Mouse (Mus musculus) hindlimb bud, embryonic 11.5 days (tissue): ENCODE measurements around the gene D8Ertd738e.

Experiments used
- DNase-seq: peaks from one replicate; pipeline ENCODE4 v3.0.0-alpha.2; 2012; ENCODE audit warnings: low read depth, low spot score; ENCODE audit errors: extremely low spot score

D8Ertd738e gene

DNA sequence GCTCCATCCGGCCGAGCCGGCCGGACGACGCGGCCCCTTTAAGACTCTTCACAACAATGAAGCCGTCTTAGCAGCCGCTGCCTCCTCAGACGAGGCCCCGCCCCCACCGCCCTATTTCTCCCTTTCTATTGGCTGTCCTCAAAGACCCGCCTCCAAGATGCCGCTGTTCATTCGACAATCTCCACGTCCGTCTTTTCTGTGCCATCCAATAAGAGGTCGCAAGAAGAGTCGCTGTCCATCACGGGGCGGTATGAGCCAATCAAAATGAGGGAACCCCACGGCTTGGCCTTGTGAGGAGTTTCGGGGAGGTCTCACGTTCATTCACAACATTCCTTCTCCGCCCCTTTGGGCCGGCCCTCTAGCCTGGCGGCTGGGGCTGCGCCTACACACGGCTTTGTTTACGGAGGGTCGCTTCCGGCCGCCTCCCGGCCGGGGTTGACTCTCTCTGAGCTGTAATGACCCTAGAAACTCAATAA lies 12.5 kb downstream of the D8Ertd738e start, which contains the start of gene Zswim4:
Zswim4 (minus strand) TSS at position 58 of the 476 bp plus-strand sequence.
- DNase-seq: peak; percentile 100

DNA sequence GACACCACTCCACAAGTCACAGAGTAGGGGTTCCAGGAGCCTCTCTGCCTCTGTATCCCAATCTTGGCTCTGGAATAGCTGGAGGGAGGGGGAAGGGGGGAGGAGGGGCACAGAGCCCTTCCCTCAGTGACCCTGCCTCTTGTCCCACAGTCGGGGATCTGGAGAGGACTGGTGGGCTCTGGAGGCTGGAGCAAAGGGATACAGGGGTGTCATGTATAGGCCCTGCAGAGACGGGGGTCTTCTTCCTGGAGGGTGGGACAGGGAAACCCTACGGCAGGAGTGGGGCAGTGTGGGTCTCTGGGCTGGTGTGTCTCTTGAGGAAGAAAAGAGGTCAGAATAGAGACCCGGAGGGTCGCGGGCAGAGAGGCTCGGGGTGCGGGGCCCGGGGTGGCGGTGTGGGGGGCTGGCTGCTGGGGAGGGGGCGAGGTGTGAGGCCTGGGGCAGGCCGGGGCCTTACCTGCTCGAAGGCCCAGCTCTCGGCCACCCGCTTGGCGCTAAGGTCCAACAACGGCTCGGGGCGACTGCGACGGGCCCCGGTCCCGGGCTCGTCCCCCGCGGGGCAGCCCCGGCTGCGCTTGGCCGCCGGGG lies 13.0 kb downstream of the D8Ertd738e start:
- DNase-seq: no peak

DNA sequence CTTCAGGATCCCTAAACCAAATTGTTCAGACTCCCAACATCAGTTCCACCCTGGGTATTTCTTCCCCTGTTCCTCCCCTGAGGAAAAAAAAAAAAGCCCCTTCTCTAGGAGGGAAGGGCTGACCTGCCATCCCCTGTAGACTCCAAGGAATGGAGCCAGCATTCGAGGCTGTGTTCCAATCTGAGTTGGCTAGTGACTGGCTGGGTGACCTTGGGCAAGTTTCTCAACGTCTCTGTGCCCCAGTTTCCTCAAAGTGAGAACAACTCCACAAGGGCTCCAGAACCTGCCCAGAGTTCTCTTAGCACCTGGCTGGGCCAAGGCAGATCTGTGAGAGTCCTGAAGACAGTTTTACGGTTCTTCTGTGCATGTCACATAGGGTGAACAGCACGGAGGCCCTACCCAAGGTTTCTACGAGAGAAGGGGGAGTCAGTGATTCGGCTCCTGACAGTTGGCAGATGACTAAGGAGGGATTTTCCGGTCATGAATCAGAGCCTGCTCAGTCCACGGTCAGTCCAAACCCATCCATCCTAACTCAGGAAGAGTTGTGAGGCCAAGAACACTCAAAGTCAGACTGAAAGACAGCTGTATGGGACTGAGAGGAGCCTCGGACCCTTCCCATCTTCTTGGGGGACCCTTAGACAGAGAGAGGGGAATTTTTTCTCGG lies 13.6 kb downstream of the D8Ertd738e start:
- no peak for DNase-seq

DNA sequence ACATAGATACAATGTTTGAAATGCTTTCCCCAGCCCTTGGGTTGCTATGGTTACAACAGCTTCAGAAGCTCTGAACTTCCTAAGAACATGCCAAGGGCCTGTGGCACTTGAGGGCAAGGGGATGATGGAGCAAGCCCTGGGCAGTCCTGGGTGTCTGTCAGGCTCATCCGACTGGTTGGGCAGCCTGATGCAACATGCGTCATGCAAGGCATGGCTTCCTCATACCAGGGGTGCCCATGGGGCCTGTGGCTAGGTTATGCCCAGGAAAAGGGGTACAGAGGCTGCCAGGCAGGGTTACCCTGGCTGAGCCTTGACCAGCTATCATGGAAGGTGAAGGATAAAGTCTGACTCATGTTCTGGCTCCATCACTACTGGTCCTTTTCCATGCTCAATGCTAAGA lies 16.5 kb downstream of the D8Ertd738e start:
- DNase-seq: no peak

DNA sequence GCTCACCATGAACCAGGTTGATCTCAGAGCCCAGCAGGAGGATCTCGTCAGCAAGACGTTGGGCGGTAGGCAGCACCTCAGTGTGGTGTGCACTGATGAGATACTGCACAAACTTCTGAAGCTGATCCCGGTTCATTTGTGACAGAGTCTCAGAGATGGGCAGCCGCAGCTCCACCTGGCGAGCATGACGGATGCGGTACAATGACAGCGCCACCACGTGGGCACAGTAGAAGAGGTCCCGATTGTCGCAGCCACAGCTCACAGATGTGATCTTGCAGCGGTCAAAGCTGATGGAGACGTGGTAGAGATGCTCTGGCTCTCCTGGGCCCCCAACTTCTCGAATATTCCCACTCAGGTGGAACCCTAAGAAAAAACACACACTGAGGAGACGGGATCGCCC lies 18.8 kb downstream of the D8Ertd738e start:
- no peak for DNase-seq

DNA sequence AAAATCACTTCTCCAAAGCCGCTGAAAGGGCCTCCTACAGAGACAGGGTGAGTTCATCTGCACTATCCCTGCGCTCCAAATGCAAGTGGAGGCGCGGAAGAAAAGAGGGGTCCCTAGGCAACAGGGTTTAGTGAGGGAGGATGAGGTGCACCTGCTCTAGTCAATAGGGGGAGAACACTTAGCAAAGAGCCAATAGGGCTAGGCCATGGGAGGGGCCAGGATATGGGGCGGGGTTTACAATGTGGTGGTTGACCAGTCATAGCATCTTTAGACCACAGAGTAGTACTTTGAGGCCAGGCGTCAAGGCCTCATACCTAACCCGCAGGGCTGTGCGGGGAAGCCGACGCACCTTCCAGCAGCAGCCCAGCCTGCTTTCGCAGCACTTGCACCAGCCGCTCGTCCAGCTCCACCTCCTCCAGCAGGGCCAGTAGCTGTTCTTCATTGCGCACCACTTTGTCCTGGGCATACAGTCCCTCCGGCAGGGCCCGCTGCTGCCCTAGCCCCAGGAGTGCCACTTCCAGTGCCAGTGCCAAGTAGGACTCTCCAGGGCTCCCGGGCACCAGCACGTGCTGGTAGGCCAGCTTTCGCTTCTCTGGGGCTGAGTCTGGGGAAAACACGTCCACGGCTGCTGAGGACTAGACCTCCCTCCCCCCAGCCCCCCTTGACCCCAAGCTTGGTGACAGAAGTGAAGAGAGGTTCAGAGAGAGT lies 26.0 kb downstream of the D8Ertd738e start:
- DNase-seq: no peak

DNA sequence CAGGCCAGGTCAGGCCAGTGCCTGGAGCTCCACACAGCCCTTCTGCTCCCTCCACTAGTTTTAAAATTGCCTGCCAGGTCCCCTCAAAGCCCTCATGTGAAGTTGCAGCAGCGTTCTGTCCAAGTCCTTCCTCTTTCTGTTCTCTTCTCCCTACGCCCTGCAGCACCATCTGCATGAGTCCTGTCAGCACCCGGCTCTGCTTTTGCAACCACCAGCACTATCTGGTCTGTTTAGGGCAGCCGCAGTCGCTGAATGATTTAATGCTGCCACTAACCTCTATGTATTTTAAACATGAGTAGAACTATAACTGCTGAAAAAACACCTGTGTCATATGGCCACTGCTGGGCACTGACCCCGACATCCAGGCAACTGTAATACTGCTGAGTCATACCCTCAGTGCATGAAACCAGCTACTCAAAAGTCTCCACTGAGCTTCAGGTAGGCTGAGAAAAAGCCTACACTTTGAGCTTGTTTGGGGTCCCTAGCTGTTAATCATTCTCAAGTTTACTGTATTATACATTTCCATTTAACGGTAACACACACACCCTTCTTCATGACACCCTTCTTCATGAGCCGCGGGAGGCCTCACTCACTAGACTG lies 26.9 kb downstream of the D8Ertd738e start:
- DNase-seq: no peak

DNA sequence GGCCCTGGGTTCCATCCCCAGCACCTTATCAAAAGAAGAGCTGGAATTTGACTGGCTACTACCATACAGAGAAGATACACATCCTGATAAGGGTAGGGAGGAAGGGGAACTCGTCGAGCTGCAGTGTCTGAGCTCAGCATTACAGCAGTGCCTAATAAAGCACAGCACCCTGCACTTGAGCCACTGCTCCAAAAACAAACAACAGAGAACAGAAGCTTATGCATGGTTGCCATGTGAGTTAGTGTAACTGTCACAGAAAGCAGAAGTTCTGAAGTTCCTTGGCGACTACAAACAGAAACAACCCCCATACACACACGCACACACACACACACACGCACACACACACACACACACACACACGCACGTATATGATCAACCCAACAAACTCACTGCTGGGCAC lies 29.4 kb downstream of the D8Ertd738e start:
- DNase-seq: no peak

DNA sequence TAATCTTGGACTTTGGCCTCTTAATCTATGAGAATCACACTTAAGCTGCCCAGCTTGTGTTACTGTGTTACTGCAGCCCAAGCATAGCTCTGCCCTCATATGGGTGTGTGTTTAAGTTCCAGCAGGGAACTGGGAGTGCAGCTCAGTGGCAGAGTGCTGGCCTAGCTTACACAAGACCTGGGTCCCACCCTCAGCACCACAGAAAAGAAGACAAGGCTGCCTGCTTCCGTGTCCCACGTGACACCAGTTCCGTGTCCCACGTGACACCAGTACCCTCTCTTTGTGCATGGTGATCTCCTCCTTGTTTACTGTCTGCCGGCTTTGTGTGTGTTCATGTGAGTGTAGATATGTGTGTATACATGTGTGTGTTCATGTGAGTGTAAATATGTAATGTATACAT lies 31.4 kb downstream of the D8Ertd738e start:
- no peak for DNase-seq

DNA sequence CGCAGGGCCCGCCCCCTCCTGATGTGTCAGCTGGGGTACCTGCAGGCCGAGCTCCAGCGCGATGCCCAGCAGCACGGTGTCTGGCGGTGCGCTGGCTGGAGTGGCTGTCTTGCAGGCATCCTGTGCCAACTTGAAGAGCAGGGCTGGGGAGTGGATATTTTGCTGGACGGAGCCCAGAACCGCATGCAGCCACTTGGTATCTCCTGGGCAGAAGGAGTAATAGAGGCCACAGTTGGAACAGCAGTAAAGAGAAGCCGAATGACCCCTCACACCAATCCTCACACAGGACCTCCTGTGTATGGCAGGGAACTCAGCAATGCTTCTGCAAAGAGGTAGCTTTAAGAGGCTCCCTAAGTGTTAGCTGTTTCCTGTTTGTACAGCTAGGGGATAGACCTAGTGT lies 32.3 kb downstream of the D8Ertd738e start:
- no peak for DNase-seq

DNA sequence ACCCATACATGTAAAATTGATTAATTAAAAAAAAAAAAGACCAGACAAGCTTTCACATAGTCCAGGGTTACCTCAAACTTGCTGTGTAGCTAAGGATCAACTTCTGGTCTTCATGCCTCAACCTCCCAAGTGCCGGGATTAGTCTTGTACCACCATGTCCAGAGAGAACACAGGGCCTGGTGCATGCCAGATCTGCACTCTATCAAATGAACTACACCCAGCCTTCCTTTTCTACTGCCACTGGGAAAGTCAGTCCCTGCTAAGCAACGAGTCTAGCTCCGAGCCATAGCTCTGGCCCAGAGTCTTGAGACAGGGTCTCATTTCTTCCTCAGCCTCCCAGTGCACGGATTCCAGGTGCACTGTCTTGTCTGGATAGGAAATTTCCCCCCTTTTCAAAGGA lies 36.2 kb downstream of the D8Ertd738e start:
- DNase-seq: no peak

DNA sequence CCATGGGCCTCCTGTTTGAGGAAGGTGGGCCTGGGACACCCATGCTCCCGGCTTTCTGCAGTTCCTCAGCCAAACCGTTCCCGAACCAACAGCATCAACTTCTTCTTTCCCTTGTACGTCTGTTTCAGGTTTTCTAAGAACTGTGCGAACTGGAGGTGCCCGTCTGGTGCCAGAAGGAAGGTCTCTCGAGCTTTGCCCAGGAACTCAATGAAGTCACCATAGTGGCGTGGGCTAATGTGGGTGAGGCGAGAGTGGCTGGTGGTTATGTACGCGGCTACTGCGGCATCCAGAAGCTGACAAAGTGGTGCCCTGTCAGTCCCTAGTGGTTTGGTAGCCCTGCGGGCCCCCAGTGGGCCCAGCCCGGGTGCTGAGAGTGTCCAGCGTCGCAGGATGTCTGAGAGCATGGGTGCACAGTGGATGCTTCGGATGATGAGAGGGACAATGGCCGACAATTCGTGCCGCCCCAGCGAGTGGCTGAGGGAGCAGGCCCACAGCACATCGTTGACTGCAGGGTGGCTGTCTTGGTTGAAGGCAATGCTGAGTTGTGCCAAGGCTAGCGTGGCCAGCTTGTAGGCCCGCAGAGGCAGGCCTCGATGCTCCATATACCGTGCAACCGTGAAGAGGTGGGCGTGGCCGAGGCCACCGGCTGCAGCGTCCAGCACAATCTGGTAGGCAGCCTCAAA lies 37.5 kb downstream of the D8Ertd738e start:
- DNase-seq: no peak

DNA sequence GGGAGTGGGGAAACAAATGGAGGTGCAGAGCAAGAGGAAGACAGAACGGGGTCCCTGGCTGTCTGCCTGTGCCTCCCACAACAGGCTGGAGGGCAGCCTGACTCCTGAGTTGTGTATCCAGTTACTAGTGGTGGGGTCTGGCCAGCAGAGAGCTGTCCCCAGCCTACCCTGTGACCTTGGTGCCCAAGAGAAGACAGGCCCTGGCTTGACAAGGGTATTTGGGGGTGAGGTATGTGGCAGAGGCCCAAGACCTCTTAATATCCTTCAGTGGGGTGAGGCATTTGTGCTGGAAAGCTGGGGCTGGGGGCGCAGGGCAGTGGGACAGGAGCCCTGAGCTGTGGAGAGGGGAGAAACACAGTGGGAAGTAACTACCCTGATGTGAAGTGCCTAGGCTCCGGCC lies 38.3 kb downstream of the D8Ertd738e start:
- no peak for DNase-seq

DNA sequence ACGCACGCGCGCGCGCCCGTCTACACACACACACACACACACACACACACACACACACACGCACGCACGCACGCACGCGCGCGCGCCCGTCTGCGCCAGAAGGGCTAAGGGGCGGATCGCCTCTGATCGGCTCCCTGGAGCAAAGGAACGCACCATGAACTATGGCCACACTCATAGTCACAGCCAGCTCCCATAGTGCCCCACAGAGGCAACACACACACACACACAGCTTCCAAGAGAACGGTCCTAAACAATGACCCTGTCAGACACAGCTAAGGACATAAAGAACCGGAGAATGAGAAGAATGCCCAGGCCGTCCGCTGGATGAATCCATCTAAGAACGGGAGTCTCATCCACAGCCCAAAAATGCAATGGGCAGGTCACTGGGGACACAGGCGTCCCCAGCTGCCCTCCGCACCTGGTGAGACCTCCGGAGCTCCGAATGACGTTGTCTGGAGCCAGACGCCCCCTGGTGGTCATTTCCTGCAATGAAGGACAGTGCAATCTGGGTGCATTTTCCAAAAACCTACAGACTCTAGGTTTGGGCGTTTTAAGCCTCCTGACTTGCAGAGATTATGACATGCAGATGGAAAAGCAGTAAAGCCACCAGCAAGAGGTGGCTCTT lies 39.2 kb downstream of the D8Ertd738e start:
- DNase-seq: no peak

DNA sequence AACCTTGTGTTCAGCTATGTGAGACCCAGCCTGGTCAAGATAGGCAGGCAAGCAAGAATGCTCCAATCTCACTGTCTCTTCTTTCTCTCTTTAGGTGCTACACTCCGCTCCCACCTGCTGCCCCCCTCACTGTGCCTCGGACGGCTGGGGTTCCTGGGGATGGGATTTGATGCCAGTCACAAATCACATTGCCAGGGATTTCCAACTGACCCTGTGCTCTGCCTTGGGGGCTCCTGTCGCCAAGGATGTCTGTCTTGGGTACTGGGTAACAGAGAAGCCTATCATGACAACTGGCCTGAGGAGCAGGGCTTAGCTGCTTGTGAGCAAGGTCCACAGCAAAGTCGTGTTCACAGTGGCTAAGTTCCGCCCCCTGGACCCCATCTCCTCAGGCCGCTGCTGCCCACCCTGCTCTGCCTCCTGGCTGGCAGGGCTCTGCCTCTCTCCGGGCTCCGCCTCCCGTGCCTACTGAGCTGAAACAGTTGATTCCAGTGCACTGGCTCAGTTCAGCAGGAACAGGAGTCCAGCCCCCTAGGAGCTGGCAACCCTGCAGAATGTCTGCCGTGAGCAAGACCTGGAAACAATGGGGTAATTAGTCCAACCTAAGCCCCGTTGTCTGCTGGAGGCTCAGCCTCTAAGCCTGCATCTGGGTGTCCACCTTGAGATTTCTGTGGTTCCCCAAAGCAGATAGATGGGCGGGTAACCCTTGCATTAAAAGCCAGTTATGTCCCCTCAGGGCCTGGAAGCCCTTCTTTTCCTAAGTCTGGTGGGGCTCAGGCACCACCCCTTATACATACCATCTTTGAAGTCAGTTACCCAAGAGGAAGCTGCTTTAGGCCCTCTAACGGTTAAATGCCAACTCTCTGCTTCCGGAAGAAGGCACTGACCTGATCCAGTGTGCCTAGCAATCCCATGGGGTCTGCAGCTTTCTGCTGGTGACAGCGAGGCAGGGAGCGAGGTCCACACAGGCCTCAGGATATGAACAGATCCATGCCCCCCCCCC lies 40.8 kb downstream of the D8Ertd738e start:
- DNase-seq: no peak

DNA sequence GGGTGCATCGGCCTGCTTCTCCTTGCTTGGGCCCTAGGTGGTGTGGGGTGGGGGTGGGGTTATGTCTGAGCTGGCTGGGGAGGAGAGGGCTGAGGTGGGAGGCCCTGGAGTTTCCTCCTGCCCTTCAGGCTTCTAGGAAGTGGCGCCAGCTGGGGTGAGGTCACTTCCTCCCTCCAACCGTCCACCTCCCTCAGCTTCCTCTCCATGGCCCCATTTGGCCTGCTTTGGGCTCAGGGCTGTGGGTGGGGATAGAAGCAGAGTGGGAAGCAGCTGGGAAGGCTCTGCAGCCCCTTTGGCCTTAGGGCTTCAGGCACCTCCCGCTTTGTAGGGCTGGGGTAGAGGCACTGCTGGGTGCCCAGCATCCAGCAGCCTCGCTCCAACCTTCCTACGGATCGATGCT lies 41.7 kb downstream of the D8Ertd738e start:
- no peak for DNase-seq

DNA sequence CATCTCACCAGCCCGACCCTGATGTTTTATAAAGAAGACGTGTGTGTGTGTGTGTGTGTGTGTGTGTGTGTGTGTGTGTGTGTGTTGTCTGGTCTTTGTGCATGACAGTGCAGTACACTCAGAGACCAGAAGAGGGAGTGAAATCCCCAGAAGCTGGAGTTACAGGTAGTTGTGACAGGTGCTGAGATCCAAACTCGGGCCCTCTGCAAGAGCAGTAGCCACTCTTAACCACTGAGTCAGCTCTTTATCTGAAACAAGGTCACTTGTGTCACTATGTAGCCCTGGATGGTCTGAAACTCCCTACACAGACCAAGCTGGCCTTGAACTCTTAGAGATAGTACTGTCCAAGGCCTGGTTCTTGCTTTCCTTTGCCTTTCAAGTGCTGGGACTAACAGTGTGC lies 42.9 kb downstream of the D8Ertd738e start:
- DNase-seq: no peak

DNA sequence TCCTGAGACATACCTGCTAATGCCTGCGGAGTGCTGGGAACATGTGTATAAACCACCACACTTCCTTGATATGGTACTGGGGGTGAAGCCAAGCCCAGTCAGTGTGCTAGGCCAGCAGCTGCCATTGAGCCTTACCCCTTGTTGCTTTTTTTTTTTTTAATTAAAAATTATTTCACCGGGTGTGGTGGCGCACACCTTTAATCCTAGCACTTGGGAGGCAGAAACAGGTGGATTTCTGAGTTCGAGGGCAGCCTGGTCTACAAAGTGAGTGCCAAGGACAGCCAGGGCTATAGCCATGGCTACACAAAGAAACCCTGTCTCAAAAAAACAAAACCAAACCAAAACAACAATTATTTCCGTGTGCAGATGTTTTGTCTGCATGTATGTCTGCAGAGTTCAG lies 44.4 kb downstream of the D8Ertd738e start:
- no peak for DNase-seq

DNA sequence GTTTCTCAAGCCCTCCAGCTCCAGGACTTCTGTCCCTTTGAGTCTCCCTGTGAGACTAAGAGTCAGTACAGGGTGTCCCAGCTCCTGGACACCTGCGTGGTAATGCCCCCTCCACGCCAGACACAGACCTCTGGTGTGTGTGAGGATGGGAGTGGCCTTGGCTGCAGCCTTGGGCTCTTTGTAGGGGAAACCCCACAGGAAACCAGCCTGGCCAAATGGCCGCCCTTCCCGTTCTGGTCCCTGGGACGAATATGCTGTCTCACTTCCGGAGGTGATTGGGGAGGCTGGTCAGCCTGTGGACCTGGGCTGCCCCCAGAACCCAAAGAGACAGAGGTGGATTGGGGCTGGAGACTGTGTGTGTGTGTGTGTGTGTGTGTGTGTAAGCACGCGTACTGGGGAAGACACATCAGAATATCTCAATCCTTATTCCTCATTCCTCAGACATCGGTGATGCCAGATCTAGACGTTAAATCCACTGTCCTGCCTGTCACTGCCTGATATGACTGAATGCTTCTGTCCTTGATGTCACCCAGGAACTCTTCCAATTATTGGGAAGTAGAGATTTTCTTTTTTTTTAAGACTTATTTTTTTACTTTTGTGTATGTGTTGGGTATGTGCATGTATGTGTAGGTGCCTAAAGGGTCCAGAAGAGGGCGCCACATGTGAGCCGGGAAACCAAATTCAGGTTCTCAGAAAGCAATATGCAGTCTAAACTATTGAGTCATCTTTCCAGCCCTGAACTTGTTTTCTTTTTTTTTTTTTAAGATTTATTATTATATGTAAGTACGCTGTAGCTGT lies 45.3 kb downstream of the D8Ertd738e start:
- no peak for DNase-seq
